Mouse (Mus musculus): Measurements from ENCODE around the gene Dlk1. TPM values are rescaled to one million over a fixed set of nuclear protein-coding genes. Genes with fewer than 3 reads are reported as not detected.
"Not testable (repeated sequence)": the region's sequence is repeated elsewhere in the genome, so short reads cannot be mapped to it uniquely, and the experiment has no call there.

Gene Dlk1
- polyA plus RNA-seq, 1 experiment: 0.44 TPM

DNA sequence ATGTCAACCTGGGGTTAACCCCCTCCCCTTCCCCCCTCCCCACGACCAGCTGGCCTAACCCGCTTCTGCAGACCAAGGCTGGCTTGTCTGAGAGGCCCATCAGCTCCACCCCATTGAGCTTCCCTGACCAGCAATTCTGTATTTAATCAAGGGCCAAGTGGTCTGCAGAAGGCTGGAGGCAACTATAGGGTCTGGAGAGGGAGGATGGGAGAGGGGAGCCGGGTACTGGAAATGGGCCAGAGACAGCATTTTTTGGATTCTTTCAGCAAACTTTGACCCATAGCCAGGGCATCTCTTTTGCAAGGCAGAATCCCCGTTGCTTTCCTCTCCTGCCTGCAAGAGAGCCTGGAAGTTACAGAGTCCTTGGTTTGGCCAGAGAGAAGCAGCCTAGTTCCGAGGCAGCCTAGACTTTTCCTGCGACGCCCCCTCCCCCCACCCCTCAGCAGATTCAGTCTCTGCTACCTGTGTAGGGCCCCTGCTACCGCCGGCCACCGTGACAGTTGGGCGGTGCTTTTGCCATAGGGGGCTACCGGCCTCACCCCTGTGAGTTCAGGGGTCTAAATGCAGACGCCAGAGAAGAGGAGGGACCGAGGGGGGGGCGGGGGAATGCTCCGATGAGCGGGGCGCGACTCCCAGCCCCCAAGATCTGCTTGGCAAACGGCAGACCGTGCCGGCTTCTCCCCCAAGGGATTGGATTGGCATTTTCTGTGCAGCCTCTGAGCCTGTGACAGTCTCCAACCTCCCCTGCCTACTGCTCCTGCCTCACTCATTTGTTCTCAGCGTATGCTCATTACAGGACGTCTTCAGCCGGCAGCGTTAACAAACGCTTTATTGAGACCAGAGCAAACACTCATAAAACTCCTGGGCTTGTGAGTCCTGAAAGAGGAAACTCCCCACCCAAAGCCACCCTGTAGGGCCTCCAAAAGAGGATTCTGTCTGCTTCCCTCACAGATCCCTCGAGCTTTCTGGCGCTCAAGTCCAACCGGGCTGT is 2.9 kb upstream of the Dlk1 start:
- no peak for DNase-seq
- WGBS: 3% methylated on average over 29 of the region's 30 CpGs

GRCm38 (mm10) chr12:109453065-109453997 is 708 bp downstream of the Dlk1 start:
- no peak for DNase-seq
- TF ChIP-seq CTCF (IDR thresholded peaks at IDR 0.05; ENCODE audit: insufficient read depth, low read length): no peak
- TF ChIP-seq POLR2A (IDR thresholded peaks at IDR 0.05; ENCODE audit: borderline replicate concordance, extremely low read depth, low read depth, low read length): no peak
- H3K4me1 ChIP-seq (ENCODE audit: control insufficient read depth, insufficient read depth, low read length): 0 out of 2 replicates have a peak, but pooled peaks cover 2% of the 10 kb centered on the region
- no peak overlapping the region for H3K4me3 ChIP-seq (replicated peaks; ENCODE audit: extremely low read depth, low read depth, low read length)
- 3% methylated on average over 92 of the region's 96 CpGs for WGBS

More for the DNA sequence above, 2.9 kb upstream of the Dlk1 start:
- H3K4me1 ChIP-seq (ENCODE audit: control insufficient read depth, insufficient read depth, low read length): 0 out of 2 replicates have a peak, but pooled peaks cover 2% of the 10 kb centered on the region
- no peak overlapping the region for H3K4me3 ChIP-seq (replicated peaks; ENCODE audit: extremely low read depth, low read depth, low read length)
- TF ChIP-seq CTCF (IDR thresholded peaks at IDR 0.05; ENCODE audit: insufficient read depth, low read length) (no peak), POLR2A (IDR thresholded peaks at IDR 0.05; ENCODE audit: borderline replicate concordance, extremely low read depth, low read depth, low read length) (no peak)

DNA sequence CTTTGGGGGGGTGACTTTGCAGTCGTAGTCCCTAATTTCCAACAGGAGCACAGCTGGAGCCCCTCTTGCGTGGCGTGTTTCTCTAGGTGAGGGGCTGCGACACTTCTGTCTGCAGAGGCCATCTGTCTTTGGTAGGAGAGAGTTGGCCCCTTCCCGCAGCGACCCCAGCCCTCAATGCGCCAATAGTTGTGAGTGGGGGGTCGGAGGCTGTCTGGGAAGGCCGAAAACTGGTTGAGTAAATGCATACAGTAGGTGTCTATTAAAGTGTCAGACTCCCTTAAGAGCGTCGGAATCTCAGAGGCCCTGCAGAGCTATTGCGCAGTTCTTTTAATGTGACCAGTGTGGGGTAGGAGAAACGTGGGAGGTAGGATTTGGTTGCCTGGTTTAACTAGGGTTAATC is 1.5 kb downstream of the Dlk1 start:
- no peak for DNase-seq
- H3K4me3 ChIP-seq (replicated peaks; ENCODE audit: extremely low read depth, low read depth, low read length): no peak overlapping the region
- WGBS: 34% methylated on average over 13 of the region's 13 CpGs
- TF ChIP-seq POLR2A (IDR thresholded peaks at IDR 0.05; ENCODE audit: borderline replicate concordance, extremely low read depth, low read depth, low read length): no peak
- TF ChIP-seq CTCF (IDR thresholded peaks at IDR 0.05; ENCODE audit: insufficient read depth, low read length): no peak
- H3K4me1 ChIP-seq (ENCODE audit: control insufficient read depth, insufficient read depth, low read length): 0 out of 2 replicates have a peak, but pooled peaks cover 2% of the 10 kb centered on the region

GRCm38 (mm10) chr12:109456531-109457202 is 4.0 kb downstream of the Dlk1 start:
- WGBS: 32% methylated on average over 9 of the region's 9 CpGs
- DNase-seq: no peak
- H3K4me3 ChIP-seq (replicated peaks; ENCODE audit: extremely low read depth, low read depth, low read length): no peak overlapping the region
- no peaks in the 10 kb centered on the region for H3K4me1 ChIP-seq (ENCODE audit: control insufficient read depth, insufficient read depth, low read length)
- no peak for TF ChIP-seq POLR2A (IDR thresholded peaks at IDR 0.05; ENCODE audit: borderline replicate concordance, extremely low read depth, low read depth, low read length)
- no peak for TF ChIP-seq CTCF (IDR thresholded peaks at IDR 0.05; ENCODE audit: insufficient read depth, low read length)

DNA sequence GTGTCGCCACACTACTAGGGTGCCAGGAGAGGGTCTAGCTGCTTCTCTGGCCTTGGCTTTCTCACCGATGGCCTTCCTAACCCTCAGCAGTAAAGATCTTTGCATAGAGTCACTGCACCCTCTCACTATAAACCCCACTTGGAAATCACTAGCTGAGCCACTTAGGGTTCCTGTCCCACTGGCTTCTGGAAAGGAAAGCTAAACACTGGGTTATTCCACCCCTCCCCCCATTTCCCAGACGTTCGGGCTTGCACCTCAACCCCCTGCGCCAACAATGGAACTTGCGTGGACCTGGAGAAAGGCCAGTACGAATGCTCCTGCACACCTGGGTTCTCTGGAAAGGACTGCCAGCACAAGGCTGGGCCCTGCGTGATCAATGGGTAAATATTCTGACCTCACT is 5.2 kb downstream of the Dlk1 start:
- TF ChIP-seq POLR2A (IDR thresholded peaks at IDR 0.05; ENCODE audit: borderline replicate concordance, extremely low read depth, low read depth, low read length): no peak
- no peak for TF ChIP-seq CTCF (IDR thresholded peaks at IDR 0.05; ENCODE audit: insufficient read depth, low read length)
- Histone ChIP-seq H3K4me3 (replicated peaks; ENCODE audit: extremely low read depth, low read depth, low read length) (no peak overlapping the region), H3K4me1 (ENCODE audit: control insufficient read depth, insufficient read depth, low read length) (no peaks in the 10 kb centered on the region)
- WGBS: 52% methylated on average over 8 of the region's 8 CpGs
- DNase-seq: no peak

DNA sequence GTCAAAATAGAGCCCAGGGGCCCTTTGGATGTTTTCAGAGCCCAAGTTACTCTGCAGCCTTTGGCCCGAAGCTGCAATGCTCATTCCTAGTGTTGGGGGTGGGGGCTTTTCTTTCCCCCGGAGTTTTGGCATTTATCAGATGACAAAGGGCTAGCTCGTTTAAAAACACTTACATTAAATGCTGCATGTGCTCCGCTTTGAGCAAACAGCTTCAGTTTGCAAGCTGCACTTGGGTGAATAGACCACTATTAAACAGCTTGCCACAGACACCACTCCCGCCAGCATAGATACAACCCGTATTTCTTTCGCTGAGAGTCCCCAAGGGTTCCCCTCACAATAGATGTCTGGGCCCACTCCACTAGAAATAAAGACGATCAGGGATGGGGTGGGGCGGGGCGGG is 6.3 kb downstream of the Dlk1 start:
- WGBS: 34% methylated on average over 10 of the region's 10 CpGs
- Histone ChIP-seq H3K4me1 (ENCODE audit: control insufficient read depth, insufficient read depth, low read length) (no peaks in the 10 kb centered on the region), H3K4me3 (replicated peaks; ENCODE audit: extremely low read depth, low read depth, low read length) (no peak overlapping the region)
- DNase-seq: no peak
- TF ChIP-seq POLR2A (IDR thresholded peaks at IDR 0.05; ENCODE audit: borderline replicate concordance, extremely low read depth, low read depth, low read length) (no peak), CTCF (IDR thresholded peaks at IDR 0.05; ENCODE audit: insufficient read depth, low read length) (no peak)

DNA sequence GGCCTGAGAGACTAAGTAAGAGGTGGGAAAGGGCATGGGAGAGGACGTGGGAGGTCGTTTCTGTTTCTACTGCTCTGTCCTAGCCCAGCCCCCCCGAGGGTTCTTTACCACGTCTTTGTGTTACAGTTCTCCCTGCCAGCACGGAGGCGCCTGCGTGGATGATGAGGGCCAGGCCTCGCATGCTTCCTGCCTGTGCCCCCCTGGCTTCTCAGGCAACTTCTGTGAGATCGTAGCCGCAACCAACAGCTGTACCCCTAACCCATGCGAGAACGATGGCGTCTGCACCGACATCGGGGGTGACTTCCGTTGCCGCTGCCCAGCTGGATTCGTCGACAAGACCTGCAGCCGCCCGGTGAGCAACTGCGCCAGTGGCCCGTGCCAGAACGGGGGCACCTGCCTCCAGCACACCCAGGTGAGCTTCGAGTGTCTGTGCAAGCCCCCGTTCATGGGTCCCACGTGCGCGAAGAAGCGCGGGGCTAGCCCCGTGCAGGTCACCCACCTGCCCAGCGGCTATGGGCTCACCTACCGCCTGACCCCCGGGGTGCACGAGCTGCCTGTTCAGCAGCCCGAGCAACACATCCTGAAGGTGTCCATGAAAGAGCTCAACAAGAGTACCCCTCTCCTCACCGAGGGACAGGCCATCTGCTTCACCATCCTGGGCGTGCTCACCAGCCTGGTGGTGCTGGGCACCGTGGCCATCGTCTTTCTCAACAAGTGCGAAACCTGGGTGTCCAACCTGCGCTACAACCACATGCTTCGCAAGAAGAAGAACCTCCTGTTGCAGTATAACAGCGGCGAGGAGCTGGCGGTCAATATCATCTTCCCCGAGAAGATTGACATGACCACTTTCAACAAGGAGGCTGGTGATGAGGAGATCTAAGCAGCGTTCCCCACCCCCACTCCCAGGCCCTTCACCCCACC is 7.1 kb downstream of the Dlk1 start:
- 40% methylated on average over 49 of the region's 49 CpGs for WGBS
- no peak overlapping the region for H3K4me3 ChIP-seq (replicated peaks; ENCODE audit: extremely low read depth, low read depth, low read length)

DNA sequence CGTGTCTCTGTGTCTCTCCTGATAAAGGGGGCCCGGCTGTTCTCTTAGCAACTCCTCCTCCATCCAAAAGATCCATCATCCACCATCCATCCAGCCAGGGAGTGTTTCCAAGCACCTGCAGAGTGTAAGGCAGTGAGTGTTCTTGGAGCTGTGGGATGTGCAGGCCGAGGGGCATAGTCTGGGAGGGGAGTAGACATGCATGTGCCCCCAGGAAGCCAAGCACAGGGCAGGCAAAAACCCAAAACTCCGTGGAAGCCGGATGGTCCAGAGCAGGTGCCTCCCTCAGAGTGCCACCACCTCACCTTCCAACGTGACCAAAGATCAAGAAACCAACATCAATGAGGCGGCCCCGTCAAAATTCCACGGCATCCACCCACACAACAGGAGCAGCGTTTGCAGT is 10.0 kb downstream of the Dlk1 start:
- DNase-seq: no peak
- WGBS: 54% methylated on average over 10 of the region's 10 CpGs
- TF ChIP-seq CTCF (IDR thresholded peaks at IDR 0.05; ENCODE audit: insufficient read depth, low read length): no peak
- TF ChIP-seq POLR2A (IDR thresholded peaks at IDR 0.05; ENCODE audit: borderline replicate concordance, extremely low read depth, low read depth, low read length): no peak
- Histone ChIP-seq H3K4me3 (replicated peaks; ENCODE audit: extremely low read depth, low read depth, low read length) (no peak overlapping the region), H3K4me1 (ENCODE audit: control insufficient read depth, insufficient read depth, low read length) (no peaks in the 10 kb centered on the region)

More for the DNA sequence above, 7.1 kb downstream of the Dlk1 start:
- TF ChIP-seq CTCF (IDR thresholded peaks at IDR 0.05; ENCODE audit: insufficient read depth, low read length) (no peak), POLR2A (IDR thresholded peaks at IDR 0.05; ENCODE audit: borderline replicate concordance, extremely low read depth, low read depth, low read length) (no peak)
- H3K4me1 ChIP-seq (ENCODE audit: control insufficient read depth, insufficient read depth, low read length): no peaks in the 10 kb centered on the region
- no peak for DNase-seq

DNA sequence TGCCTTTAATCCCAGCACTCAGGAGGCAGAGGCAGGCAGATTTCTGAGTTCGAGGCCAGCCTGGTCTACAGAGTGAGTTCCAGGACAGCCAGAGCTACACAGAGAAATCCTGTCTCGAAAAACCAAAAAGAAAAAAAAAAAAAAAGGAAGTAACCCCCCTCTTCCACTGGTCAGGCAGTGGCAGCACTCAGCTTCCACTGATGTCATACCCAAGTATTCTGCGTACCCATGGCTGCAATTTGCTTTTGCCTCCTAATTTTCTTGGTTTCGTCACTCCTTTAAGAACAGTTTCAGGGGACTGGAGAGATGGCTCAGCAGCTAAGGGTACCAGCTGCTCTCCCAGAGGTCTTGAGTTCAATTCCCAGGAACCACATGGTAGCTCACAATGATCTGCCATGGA is 14.8 kb downstream of the Dlk1 start:
- not testable (repeated sequence) for H3K4me3 ChIP-seq (replicated peaks; ENCODE audit: extremely low read depth, low read depth, low read length); H3K4me1 ChIP-seq (ENCODE audit: control insufficient read depth, insufficient read depth, low read length); DNase-seq
- WGBS: 71% methylated on average over 4 of the region's 4 CpGs
